Mouse (Mus musculus) hematopoietic stem cell, adult 5-6 weeks (primary cell): ENCODE measurements at regions not wholly inside any gene's neighbourhood (a gene's known extent, or its start where the extent isn't known, plus 50 kb on each side); places are given as distances from the start of the nearest gene placed in this dataset.

ENCODE experiments used
- ATAC-seq, 2 experiments: fragments of 125-278 bp in 1 of 2; replicated peaks in 1 of 2; 2 replicates each; pipeline ENCODE4 v1.8.0; 2016 to 2017; ENCODE audit warnings: inconsistent platforms in 2 of 2, mild to moderate bottlenecking in 2 of 2, moderate number of reproducible peaks in 2 of 2, low read depth in 1 of 2, moderate TSS enrichment in 1 of 2; ENCODE audit not compliant: low FRiP score in 2 of 2, poor library complexity in 2 of 2, severe bottlenecking in 2 of 2, insufficient read depth in 1 of 2, low TSS enrichment in 1 of 2

DNA sequence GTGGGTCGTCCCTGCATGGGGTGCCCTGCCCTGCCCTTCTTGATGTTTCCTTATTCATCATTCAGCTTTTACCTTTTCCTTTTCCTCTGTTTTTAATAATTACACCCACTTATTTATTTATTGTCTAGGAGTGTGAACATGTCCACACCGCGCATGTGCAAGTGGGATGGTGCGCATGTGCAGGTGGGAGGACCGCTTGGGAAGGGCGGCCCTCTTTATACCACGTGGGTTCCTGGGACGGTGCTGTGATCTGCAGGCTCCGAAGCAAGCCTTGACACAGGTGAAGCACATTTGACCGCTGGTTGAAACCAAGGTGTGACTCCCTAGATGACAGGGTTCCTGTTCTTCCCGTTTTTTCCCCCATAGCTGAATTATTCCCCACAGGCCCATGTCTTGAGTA lies 60.0 kb downstream of the Syf2 start:
- ATAC-seq: no peak

DNA sequence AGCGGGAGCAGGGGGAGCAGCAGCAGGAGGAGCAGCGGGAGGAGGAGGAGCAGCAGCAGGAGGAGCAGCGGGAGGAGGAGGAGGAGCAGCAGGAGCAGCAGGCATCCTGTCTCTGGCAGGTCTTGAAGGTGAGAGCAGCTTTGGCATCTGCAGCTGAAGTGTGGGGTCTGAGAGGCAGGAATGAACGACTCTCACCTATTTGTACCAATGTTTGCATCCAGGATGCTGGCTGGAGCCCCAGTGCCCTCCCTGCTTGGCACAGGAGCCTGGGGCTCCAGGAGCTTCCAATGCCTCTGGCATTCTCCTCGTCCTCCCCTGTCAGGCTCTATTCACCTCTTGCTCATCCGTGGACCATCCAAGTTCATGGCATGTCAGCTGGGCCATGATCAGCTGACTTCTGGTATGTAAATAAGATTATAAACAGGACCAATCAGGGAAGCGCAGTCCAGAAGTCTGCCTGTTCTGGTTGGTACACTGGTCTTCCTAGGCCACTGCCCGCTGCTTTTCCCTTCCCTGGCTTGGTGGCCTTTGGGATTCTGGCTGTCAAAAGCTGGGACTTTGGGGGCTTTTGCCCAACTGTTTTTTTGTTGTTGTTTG lies 62.9 kb downstream of the Syf2 start:
- ATAC-seq: no peak

- ATAC-seq: no peak
Measured at GRCm38 (mm10) chr4:134994205-134994604, 63.5 kb downstream of the Syf2 start.

- no peak for ATAC-seq
Measured at GRCm38 (mm10) chr4:134994648-134995047, 64.0 kb downstream of the Syf2 start.

- no peak for ATAC-seq
Measured at GRCm38 (mm10) chr4:134995052-134995451, 64.4 kb downstream of the Syf2 start.

- ATAC-seq: no peak
Measured at GRCm38 (mm10) chr4:134996121-134996520, 65.4 kb downstream of the Syf2 start.

GRCm38 (mm10) chr4:134997461-134998434 lies 67.0 kb downstream of the Syf2 start:
- 0 out of 4 replicates have a peak, but pooled peaks of 1 of the 2 experiments have one; percentile 49 for ATAC-seq

- no peak for ATAC-seq
Measured at GRCm38 (mm10) chr4:134998928-134999658, 68.4 kb downstream of the Syf2 start.

DNA sequence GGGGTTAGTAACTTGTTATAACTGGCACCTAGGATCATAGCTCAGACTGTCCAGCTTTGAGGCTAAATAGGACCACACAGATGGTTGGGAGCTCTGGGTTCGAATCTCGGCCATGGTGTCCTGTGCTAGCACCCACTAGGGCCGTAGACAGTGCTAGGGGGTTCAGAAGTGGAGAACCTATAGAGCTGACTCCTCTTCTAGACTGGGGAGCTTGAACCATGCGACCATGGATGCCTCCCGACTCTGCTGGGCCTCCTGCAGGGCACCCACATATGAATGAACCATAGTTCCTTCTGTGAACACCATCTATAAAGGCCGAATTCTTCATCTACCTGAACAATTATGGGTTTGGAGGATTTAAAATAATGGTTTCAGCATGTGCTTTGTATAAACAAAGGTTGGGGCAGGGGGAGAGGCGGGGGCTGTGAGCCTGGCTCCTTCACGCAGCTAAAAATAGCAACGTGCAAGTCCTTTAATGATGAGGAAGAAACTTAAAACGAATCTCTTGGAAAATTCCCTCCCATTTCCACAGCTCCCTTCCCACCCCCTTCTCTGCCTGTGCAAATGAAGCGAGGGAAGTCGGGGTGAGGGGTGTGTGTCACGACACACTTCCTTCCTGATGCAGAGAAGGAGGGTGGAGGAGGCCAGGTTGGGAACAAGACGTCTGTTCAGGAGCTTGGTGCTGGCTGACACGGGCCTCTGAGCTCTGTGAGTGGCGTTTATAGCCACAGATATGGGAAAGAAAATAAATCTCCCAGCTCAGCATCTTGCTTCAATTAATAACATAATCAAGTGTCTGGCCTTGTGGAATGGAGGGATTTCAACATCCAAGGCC lies 71.6 kb downstream of the Syf2 start:
- peak; percentile 39 to 60; a peak in 3 of 4 replicates for ATAC-seq

DNA sequence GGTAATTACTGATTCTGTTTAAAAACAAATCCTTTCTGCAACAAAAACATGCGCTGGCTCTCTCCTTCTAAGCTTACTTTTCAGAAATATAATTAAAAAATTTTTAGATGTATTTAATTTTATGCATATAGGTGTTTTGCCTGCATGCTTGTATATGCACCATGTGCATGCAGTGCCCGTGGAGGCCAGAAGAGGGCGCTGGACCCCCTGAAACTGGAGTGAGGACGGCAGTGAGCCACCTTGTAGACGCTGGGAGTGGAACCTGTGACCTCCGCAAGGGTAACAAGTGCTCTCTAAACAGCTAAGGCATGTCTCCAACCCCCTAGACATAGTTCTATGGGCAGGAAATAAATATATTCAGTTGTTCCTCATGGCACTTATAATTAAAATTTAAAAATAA lies 80.7 kb downstream of the Syf2 start:
- no peak for ATAC-seq

GRCm38 (mm10) chr4:135012945-135013344 lies 82.2 kb downstream of the Syf2 start:
- no peak for ATAC-seq

GRCm38 (mm10) chr4:135013932-135014331 lies 83.2 kb downstream of the Syf2 start:
- no peak for ATAC-seq

GRCm38 (mm10) chr4:135018018-135018417 lies 87.3 kb downstream of the Syf2 start:
- ATAC-seq: peak; percentile 68 to 72; a peak in 3 of 4 replicates

DNA sequence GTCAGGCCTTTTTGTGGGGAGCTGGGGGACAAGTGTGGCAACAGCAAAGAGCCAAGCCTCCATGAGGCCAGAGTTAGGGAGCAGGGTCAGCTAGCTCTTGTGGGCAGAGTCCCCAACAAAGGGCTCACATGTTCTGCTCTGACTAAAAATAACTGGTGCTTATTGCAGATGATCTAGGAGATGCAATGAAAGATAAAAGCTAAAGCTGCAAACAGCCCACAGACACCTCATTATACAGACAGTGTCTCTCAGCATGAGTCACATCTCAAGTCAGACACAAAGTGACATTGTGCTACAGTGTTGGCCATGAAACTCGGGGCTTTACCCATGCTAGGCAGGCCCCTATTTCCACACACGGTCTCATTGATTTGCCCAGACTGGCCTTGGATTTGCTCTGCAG lies 88.4 kb downstream of the Syf2 start:
- no peak for ATAC-seq

DNA sequence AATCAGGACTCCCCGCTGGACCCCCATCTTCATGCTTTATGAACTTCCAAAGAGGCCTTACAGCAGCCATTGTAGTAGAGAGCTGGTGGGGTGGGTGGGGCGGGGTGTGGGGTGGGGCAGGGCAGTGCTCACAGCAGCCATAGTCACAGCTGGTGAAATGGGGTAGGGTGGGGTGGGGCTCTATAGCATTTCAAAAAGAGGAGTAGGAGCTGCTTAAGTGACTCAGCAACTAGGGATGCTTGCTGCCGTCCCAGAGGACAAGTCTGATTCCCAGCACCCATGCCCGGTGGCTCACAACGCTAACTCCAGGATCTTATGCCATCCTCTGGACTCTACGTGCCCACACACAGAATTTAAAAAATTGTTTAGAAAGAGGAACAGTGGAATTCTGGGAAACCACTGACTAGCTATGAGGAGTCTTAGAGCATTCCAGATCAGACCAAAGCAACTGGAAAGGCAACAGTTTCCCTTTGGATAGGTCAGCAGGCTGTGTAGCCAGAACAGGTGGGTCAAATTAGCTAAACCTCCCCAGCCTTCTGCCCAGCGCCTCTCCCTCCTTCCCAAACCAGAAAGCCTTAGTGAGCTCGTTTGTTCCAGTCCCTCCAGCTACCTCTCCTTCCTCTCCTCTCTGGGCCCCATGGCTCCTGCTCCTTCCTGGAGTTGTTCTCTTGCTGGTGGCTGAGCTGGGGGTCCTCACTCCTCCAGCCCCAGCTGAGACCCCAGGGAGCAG lies 89.7 kb downstream of the Syf2 start:
- ATAC-seq: no peak

- no peak for ATAC-seq
Measured at GRCm38 (mm10) chr4:135023200-135023599, 92.5 kb downstream of the Syf2 start.

DNA sequence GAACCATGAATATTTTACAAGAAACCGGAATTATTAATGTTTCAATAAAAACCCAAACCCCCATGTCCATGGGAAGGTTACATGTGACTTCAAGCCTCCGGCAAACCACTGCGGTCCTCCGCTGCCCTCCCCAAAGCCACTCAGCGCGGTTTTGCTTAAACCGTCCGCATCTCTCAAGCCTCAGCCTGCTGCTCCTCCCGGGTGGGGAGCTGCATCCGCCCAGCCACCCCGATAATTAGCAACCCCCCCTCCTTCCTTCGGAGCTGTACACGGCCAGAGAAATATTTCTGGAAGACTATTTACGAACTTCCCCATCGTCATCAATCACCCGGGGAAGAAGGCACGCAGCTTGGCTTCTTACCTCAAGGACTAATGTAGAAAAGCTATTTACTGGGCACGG lies 94.7 kb upstream of the Runx3 start:
- ATAC-seq: peak; percentile 26 to 44; a peak in 3 of 4 replicates
